Mouse (Mus musculus): ENCODE measurements at regions not wholly inside any gene's neighbourhood (a gene's known extent, or its start where the extent isn't known, plus 50 kb on each side); places are given as distances from the start of the nearest gene placed in this dataset.

DNA sequence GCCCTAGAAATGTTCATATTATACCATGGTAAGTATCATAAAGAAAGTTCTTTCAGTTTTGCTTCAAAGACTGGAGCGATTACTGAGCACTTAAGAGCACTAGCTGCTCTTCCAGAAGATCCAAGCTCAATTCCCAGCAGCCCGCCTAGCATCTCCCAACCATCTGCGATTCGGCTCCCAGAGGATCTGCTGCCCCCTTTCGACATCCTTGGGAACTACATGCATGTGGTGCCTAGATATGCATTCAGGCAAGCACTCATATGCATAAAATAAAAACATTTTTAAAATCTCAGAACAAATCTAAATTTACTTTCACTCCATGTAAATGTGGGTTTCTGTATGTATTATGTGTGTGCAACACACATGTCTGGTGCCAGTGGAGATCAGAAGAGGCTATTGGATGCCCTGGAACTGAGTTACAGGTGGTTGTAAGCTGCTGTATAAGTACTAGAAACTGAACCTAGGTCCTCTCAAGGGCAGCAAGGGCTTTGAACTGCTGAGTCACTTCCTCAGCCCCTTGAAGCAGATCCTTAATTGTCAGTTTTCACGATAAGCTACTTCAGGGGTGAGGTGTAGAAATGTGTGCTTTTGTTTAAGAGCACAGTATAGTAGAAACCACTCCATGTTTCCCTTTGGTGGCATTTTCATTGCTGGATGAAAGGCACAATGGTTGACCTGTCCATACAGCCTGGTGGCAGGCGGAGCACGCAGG lies 65.8 kb upstream of the Ly86 start:
- TF ChIP-seq FLI1 (IDR thresholded peaks at IDR 0.05; ENCODE audit: low read length) (no peak), GATA1 (IDR thresholded peaks at IDR 0.05; ENCODE audit: borderline replicate concordance, low read length) (no peak)

Data from megakaryocyte, embryonic 14.5 days (primary cell).